Mouse (Mus musculus) midbrain, embryonic 16.5 days (tissue): ENCODE measurements around the gene Fam178b. TPM values are rescaled to one million over a fixed set of nuclear protein-coding genes. Genes with fewer than 3 reads are reported as not detected.
"Not testable (repeated sequence)": the region's sequence is repeated elsewhere in the genome, so short reads cannot be mapped to it uniquely, and the experiment has no call there.

Experiments used
- ATAC-seq: fragments of 200-750 bp; cut with Nextera tagmentation; 2 replicates; pipeline ENCODE4 v1.8.0; 2017; ENCODE audit warnings: moderate TSS enrichment
- H3K27ac ChIP-seq: fragments of 300-500 bp; sonication (generic); 2 replicates; pipeline ENCODE4 v1.5.1; 2014; ENCODE audit warnings: mild to moderate bottlenecking, low read length, mixed read lengths
- H3K27me3 ChIP-seq: fragments of 300-500 bp; sonication (generic); 2 replicates; pipeline ENCODE4 v1.6.1; 2014; ENCODE audit warnings: low read depth, low read length, mixed read lengths; ENCODE audit not compliant: control insufficient read depth, insufficient read depth
- H3K36me3 ChIP-seq: fragments of 300-500 bp; sonication (generic); 2 replicates; pipeline ENCODE4 v1.6.1; 2014; ENCODE audit warnings: mild to moderate bottlenecking, low read length, moderate library complexity, mixed read lengths; ENCODE audit not compliant: control insufficient read depth, insufficient read depth
- H3K4me1 ChIP-seq: fragments of 300-500 bp; sonication (generic); 2 replicates; pipeline ENCODE4 v1.6.1; 2014; ENCODE audit warnings: mild to moderate bottlenecking, low read length, mixed read lengths; ENCODE audit not compliant: control insufficient read depth, insufficient read depth
- H3K4me2 ChIP-seq: fragments of 300-500 bp; sonication (generic); 2 replicates; pipeline ENCODE4 v1.6.1; 2014; ENCODE audit warnings: mild to moderate bottlenecking, low read length, mixed read lengths
- H3K4me3 ChIP-seq: fragments of 300-500 bp; sonication (generic); 2 replicates; pipeline ENCODE4 v1.5.1; 2014; ENCODE audit warnings: low read depth, mild to moderate bottlenecking, low read length, moderate library complexity, mixed read lengths
- H3K9ac ChIP-seq: fragments of 300-500 bp; sonication (generic); 2 replicates; pipeline ENCODE4 v1.6.1; 2014; ENCODE audit warnings: low read depth, low read length, mixed read lengths
- H3K9me3 ChIP-seq: fragments of 300-500 bp; sonication (generic); replicated peaks from 2 replicates; pipeline ENCODE4 v1.6.1; 2014; ENCODE audit warnings: mild to moderate bottlenecking, low read length, mixed read lengths; ENCODE audit not compliant: control insufficient read depth, poor library complexity, severe bottlenecking
- WGBS: fragments of 180-500 bp; shearing (Covaris S2); extraction: QIAGEN DNeasy Blood & Tissue Kit; methylation state at CpG from one replicate; pipeline ENCODE4 v1.1.7; 2014; 5-methylcytosine and 5-hydroxymethylcytosine counted together
- polyA plus RNA-seq: library from polyadenylated mRNA; unstranded; fragments of >200 nt; fragmentation: Nextera tagmentation; extraction: Ambion mirVana; gene quantifications from 2 replicates; pipeline ENCODE4 v1.2.1, GENCODE M21; 2015

The Fam178b gene
- polyA plus RNA-seq, 1 experiment from 2014 or later = 0.33 TPM

DNA sequence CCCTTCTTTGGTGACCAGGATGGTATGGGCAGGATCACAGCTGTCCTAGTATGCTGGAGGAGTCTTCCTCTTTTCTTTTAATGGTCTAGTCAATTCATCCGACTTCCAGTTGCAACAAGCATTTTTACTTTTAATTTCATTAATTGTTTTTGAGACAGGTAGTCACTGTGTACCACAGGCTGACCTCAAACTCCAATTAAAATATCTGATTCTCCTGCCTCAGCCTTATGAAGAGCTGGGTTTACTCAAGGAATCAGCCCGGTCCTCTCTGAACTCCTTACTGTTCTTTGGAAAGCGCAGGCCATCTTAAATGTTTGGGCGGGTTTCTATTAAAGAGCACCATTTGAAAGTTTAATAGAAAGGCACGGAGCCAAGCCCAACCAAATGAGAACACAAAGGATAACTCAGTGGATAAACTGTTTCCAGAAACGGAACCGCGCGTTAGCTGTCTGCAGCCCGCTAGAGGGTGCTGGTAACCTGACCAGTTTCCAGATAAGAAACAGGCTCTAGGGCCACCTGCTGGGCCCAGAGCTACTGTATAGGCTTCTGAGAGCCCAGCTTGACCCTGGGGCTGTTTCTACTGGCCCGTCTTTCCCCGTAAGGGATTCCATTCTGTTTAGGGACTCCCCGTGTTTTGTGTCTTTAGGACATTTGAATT lies 956 bp upstream of the Fam178b start:
- Histone ChIP-seq H3K36me3 (no peaks in the 10 kb centered on the region), H3K27ac (no peak overlapping the region), H3K9ac (no peak overlapping the region), H3K4me2 (no peak overlapping the region), H3K4me1 (no peaks in the 10 kb centered on the region), H3K27me3 (no peaks in the 10 kb centered on the region), H3K9me3 (no peaks in the 10 kb centered on the region), H3K4me3 (no peak overlapping the region)
- 11% methylated on average over 13 of the region's 13 CpGs for WGBS
- ATAC-seq = peak; percentile 79; the same call in 1 of the 2 replicates

DNA sequence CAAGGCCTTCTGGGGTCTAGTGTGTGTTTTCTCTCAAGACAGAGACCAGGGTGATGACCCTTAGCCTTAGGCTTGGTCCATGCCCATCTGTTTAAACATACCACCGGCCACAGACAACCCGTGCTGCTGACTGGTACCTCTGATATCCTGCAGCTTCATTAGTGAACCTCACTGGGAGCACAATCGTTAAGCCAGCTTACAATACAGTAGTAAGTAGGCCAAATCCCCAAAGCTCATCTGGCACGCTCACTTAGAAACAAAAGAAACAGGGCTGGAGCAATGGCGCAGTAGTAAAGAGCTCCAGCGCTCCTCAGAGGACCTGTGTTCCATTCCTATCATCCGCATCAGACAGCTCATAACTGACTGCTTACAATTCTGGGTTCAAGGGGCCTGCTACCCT lies 2.1 kb downstream of the Fam178b start:
- no peaks in the 10 kb centered on the region for H3K36me3 ChIP-seq
- H3K4me2 ChIP-seq = no peak overlapping the region
- no peaks in the 10 kb centered on the region for H3K9me3 ChIP-seq
- no peak for ATAC-seq
- WGBS = 24% methylated on average over 7 of the region's 7 CpGs
- H3K27me3 ChIP-seq = no peaks in the 10 kb centered on the region
- 0 out of 2 replicates have a peak overlapping the region, but pooled peaks have one; percentile 5 for H3K27ac ChIP-seq
- no peak overlapping the region for H3K9ac ChIP-seq
- no peaks in the 10 kb centered on the region for H3K4me1 ChIP-seq
- H3K4me3 ChIP-seq = no peak overlapping the region

DNA sequence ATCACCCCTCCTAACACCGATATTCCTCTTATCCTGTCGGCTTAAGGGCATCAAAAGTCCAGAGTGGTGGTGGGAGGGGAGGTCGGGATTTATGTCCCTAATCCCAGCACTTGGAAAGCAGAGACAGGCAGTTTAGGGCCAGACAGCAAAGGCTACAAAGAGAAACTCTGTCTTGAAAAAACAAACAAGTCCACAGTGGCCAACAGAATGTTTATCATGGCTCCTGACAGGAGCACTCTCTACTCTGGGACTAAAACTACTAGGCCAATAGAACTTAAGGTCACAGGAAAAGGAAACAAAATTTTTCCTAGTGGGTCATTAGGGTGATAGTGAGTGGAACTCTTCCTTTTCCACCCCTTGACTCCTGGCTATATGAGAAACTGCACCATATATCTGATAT lies 8.0 kb downstream of the Fam178b start:
- no peaks in the 10 kb centered on the region for H3K4me1 ChIP-seq
- no peak for ATAC-seq
- H3K4me2 ChIP-seq = no peak overlapping the region
- H3K27ac ChIP-seq = no peak overlapping the region
- no peaks in the 10 kb centered on the region for H3K27me3 ChIP-seq
- no peaks in the 10 kb centered on the region for H3K9me3 ChIP-seq
- 62% methylated on average over 3 of the region's 3 CpGs for WGBS
- H3K4me3 ChIP-seq = no peak overlapping the region
- H3K36me3 ChIP-seq = no peaks in the 10 kb centered on the region
- no peak overlapping the region for H3K9ac ChIP-seq

DNA sequence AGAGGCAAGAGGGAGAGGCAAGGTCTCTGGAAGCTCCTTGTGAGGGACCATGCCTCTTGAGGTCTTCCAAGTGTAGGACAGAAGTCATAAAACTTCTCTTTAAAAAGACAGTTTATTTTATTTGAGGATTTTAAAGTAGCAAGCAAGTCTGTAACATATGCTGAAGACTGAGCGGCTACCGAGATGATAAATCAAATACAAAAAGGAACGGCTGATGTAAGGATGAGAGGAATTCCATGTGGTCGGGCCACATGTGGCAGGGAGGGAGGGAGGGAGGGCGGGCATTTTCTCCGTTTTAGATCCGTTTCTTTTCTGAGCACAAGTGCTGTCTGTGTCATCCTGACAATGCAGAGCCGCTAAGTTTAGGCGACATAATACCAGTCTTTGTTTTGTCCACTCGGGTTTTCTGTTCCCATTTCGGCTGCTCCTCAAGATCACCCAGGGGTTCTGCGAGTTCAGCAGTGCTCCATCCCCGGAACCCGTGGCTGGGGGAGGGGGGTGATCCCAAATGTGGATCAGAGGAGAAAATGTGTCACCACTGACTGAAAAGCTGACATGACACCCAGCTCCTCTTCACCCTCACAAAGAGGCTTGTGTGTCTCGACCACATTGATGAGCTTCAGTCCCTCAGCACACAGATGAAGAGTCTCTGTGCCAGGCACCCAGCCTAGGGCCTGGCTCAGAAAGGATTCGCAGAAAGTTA lies 10.2 kb downstream of the Fam178b start:
- Histone ChIP-seq H3K4me3 (no peak overlapping the region), H3K4me1 (no peaks in the 10 kb centered on the region), H3K36me3 (no peaks in the 10 kb centered on the region), H3K27ac (no peak overlapping the region), H3K27me3 (no peaks in the 10 kb centered on the region), H3K9me3 (no peaks in the 10 kb centered on the region), H3K9ac (no peak overlapping the region), H3K4me2 (no peak overlapping the region)
- WGBS = 45% methylated on average over 15 of the region's 16 CpGs
- no peak for ATAC-seq

DNA sequence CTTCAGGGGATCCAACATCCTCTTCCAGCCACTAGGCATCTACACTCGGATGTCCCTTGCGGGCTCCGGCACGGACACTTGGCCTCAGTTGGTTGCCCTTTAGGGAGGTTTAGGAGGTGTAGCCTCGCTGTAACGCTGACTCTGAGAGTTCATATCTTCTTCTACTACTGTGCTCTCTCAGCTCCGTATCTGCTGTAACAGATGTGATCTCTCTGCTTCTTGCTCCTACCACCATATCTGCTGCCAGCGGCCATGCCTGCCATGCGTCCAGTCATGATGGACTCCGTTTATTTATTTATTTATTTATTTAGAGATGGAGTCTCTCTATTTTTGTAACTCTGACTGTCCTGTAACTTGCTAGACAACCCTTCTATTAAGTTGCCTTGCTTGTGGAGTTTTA lies 11.7 kb downstream of the Fam178b start:
- 92% methylated on average over 10 of the region's 10 CpGs for WGBS
- no peak overlapping the region for H3K9ac ChIP-seq
- no peaks in the 10 kb centered on the region for H3K9me3 ChIP-seq
- no peak for ATAC-seq
- H3K27ac ChIP-seq = no peak overlapping the region
- H3K27me3 ChIP-seq = no peaks in the 10 kb centered on the region
- no peaks in the 10 kb centered on the region for H3K36me3 ChIP-seq
- H3K4me2 ChIP-seq = no peak overlapping the region
- H3K4me3 ChIP-seq = no peak overlapping the region
- H3K4me1 ChIP-seq = no peaks in the 10 kb centered on the region

DNA sequence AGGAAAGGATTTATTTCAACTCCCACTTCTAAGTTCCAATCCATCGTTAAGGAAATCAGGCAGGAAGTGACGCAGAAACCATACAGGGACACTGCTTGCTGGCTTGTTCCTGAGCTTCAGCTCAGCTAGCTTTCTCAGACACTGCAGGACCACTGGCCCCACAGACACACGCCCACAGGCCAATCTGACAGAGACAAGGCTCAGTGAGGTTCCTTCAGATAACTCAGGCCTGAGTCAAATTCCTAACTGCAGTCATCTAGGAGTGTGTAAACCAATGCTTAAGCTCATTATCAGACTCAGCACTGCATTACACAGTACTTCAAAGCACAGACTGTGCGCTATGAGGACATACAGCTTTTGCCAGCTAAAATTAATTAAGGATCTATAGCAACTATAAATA lies 12.7 kb downstream of the Fam178b start:
- Histone ChIP-seq H3K9me3 (no peaks in the 10 kb centered on the region), H3K27ac (no peak overlapping the region), H3K4me2 (no peak overlapping the region), H3K36me3 (no peaks in the 10 kb centered on the region), H3K27me3 (no peaks in the 10 kb centered on the region), H3K9ac (no peak overlapping the region), H3K4me3 (no peak overlapping the region), H3K4me1 (no peaks in the 10 kb centered on the region)
- WGBS = 79% methylated on average over 4 of the region's 4 CpGs
- ATAC-seq = no peak

DNA sequence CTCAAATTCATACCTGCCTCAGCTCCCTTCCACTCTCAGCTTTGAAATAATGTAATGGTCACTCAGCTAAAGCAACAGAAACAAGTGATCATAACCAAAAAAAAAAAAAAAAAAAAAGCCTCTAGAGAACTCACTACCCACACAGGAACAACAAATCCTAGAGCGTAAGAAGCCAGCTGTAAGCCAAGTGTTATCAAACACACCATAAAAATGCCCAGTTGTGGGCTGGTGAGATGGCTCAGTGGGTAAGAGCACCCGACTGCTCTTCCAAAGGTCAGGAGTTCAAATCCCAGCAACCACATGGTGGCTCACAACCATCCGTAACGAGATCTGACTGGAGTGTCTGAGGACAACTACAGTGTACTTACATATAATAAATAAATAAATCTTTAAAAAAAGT lies 15.0 kb downstream of the Fam178b start:
- H3K4me3 ChIP-seq, H3K27me3 ChIP-seq, H3K9ac ChIP-seq, H3K36me3 ChIP-seq, H3K4me1 ChIP-seq, ATAC-seq, H3K9me3 ChIP-seq, H3K27ac ChIP-seq, H3K4me2 ChIP-seq: not testable (repeated sequence)
- WGBS = 79% methylated on average over 4 of the region's 4 CpGs

DNA sequence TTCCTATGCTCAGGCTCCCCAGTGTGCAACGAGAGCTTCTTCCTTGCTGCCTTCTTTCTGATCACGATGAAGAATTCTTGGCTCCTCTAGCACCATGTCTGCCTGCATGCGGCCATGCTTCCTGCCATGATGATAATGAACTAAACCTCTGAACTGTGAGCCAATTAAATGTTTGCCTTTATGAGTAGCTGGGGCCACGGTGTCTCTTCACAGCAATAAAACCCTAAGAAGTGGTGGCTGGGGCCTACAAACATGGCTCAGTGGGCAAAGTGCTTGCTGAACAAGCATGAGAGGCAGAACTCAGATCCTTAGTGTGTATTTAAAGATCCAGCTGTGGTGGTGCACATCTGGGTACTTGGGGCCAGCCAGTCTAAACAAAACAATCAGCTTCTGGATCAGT lies 17.0 kb downstream of the Fam178b start:
- WGBS = 56% methylated on average over 4 of the region's 4 CpGs
- Histone ChIP-seq H3K4me2 (no peak overlapping the region), H3K9me3 (no peaks in the 10 kb centered on the region), H3K4me3 (no peak overlapping the region), H3K27ac (no peak overlapping the region), H3K27me3 (no peaks in the 10 kb centered on the region), H3K4me1 (no peaks in the 10 kb centered on the region), H3K9ac (no peak overlapping the region), H3K36me3 (no peaks in the 10 kb centered on the region)
- no peak for ATAC-seq

DNA sequence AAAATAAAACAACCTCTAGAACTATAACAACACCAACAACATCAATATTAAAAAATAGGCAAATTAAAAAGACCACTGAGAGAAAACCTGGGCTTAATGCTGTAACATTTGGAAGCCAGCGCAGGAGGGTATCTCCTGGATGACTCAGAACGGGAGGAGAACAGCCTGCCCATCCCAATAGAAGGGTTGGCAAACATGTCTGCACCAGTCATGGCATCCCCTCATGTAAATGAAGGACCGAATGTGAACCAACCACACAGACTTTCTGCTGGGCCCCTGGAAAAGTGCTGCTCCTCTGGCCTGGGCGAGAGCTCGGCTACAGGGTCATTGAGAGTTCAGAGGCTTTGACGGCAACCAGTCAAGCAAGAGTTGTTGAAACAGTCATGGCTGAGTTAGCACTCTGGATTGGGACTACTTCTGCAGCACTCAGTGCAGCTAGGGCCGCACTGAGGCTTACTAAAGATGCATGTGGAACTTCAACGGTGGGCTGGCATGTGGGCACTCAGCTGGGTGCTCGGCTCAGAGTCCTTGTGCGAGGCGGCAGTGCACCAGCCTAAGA lies 17.7 kb downstream of the Fam178b start:
- H3K9ac ChIP-seq = no peak overlapping the region
- H3K27me3 ChIP-seq = no peaks in the 10 kb centered on the region
- no peaks in the 10 kb centered on the region for H3K36me3 ChIP-seq
- no peak overlapping the region for H3K27ac ChIP-seq
- no peaks in the 10 kb centered on the region for H3K9me3 ChIP-seq
- no peak overlapping the region for H3K4me2 ChIP-seq
- H3K4me3 ChIP-seq = no peak overlapping the region
- H3K4me1 ChIP-seq = no peaks in the 10 kb centered on the region
- WGBS = 69% methylated on average over 11 of the region's 11 CpGs
- no peak for ATAC-seq
